Mouse (Mus musculus) testis, adult 2 months (tissue): Measurements from ENCODE around the gene Unk. TPM values are rescaled to one million over a fixed set of nuclear protein-coding genes. Genes with fewer than 3 reads are reported as not detected.

Experiments used
- H3K27ac ChIP-seq: fragments of 200-500 bp; 2 replicates; pipeline ENCODE4 v1.5.1; 2012; ENCODE audit warnings: low read depth, low read length; ENCODE audit not compliant: control insufficient read depth, insufficient read depth
- H3K27me3 ChIP-seq: fragments of 200-500 bp; 2 replicates; pipeline ENCODE4 v1.6.1; 2012; ENCODE audit warnings: mild to moderate bottlenecking, low read length, moderate library complexity; ENCODE audit not compliant: control insufficient read depth, insufficient read depth
- H3K36me3 ChIP-seq: fragments of 200-500 bp; 2 replicates; pipeline ENCODE4 v1.6.1; 2012; ENCODE audit warnings: mild to moderate bottlenecking, low read length; ENCODE audit not compliant: control insufficient read depth, insufficient read depth
- H3K4me1 ChIP-seq: fragments of 200-500 bp; 2 replicates; pipeline ENCODE4 v1.6.1; 2012; ENCODE audit warnings: low read length; ENCODE audit not compliant: control insufficient read depth, insufficient read depth
- H3K4me3 ChIP-seq: fragments of 200-500 bp; 2 replicates; pipeline ENCODE4 v1.5.1; 2012; ENCODE audit warnings: low read depth, mild to moderate bottlenecking, low read length, moderate library complexity, mixed read lengths; ENCODE audit not compliant: control insufficient read depth
- CTCF ChIP-seq: fragments of 200-500 bp; IDR thresholded peaks from 2 replicates; pipeline ENCODE4 v1.5.1; 2012; ENCODE audit warnings: low read depth, mild to moderate bottlenecking, inconsistent platforms, low read length, moderate library complexity; ENCODE audit not compliant: control insufficient read depth, insufficient read depth, insufficient replicate concordance
- POLR2A ChIP-seq: fragments of 200-500 bp; IDR thresholded peaks from 2 replicates; pipeline ENCODE4 v1.6.1; 2012; ENCODE audit warnings: low read depth, mild to moderate bottlenecking, inconsistent platforms, low read length, moderate library complexity; ENCODE audit not compliant: control insufficient read depth
- polyA plus RNA-seq: library from polyadenylated mRNA; depleted of rRNA; stranded (reverse); fragments of >200 nt; gene quantifications from 2 replicates; pipeline ENCODE4 v1.2.3, GENCODE M21; 2012

The Unk gene
- polyA plus RNA-seq, 1 experiment, result 21.5 TPM

- Histone ChIP-seq H3K27me3 (no peaks in the 10 kb centered on the region), H3K27ac (no peak overlapping the region), H3K4me1 (peaks cover 4% of the 10 kb centered on the region), H3K4me3 (no peak overlapping the region), H3K36me3 (no peaks in the 10 kb centered on the region)
- TF ChIP-seq CTCF, result no peak
- TF ChIP-seq POLR2A, result no peak
These were observed 42.5 kb downstream of the Unk start for GRCm38 (mm10) chr11:116072608-116073007.

GRCm38 (mm10) chr11:116074436-116074991 lies 44.4 kb downstream of the Unk start:
- no peak overlapping the region for H3K27ac ChIP-seq
- TF ChIP-seq CTCF (no peak), POLR2A (no peak)

DNA sequence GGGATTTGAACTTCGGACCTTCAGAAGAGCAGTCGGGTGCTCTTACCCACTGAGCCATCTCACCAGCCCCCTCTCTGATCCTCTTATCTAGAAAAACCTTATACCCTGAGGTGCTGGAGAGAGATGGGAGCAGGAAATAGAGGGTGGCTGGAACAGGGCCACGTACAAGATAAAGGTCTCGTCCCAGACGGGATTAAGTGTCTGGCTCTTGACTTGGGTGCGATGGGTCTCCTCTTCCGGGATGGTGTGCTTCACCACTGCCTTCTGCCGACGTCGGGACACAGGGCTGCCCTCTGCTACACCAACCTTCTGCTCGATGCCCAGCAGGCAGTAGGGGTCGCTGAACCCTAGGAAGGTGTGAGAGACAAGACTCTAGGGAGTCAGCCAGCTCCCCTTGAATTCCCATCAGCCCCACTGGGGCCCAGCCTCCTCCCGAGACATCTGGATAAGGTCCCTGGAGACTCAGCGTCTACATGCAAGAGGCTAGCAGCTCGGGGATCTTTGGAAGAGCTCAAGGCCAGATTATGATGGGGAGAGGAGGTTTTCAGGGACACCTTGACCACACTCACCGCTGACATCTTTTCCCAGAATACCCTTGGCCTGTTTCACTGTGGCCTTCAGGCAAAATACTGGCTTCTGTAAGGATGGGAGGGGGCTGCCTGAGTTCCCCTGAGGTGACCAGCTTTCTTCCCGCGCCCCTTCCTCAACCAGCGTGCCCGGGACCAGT lies 45.6 kb downstream of the Unk start:
- Histone ChIP-seq H3K4me1 (peaks cover 10% of the 10 kb centered on the region), H3K27me3 (no peaks in the 10 kb centered on the region), H3K27ac (no peak overlapping the region), H3K36me3 (no peaks in the 10 kb centered on the region), H3K4me3 (no peak overlapping the region)
- TF ChIP-seq CTCF (no peak), POLR2A (no peak)

More at GRCm38 (mm10) chr11:116074436-116074991, 44.4 kb downstream of the Unk start:
- Histone ChIP-seq H3K27me3 (no peaks in the 10 kb centered on the region), H3K4me3 (no peak overlapping the region), H3K4me1 (peaks cover 10% of the 10 kb centered on the region), H3K36me3 (no peaks in the 10 kb centered on the region)

DNA sequence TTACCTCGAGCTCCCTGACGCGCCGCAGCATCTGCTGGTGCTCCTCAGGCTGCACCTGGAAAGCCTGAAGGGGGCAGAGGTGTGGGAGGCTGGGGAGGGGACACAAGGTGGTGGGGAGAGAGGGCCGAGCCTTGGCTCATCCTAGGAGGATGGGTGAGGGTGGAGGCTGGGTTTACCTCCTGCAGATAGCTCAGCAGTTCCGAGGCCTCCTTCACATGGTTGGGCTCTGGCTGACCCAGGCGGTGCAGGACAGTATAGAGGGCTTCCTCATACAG lies 46.1 kb downstream of the Unk start:
- TF ChIP-seq CTCF (no peak), POLR2A (no peak)
- H3K4me3 ChIP-seq, result no peak overlapping the region
- H3K27me3 ChIP-seq, result no peaks in the 10 kb centered on the region
- peaks cover 10% of the 10 kb centered on the region for H3K4me1 ChIP-seq
- H3K27ac ChIP-seq, result no peak overlapping the region
- no peaks in the 10 kb centered on the region for H3K36me3 ChIP-seq

- no peaks in the 10 kb centered on the region for H3K36me3 ChIP-seq
- peaks cover 10% of the 10 kb centered on the region for H3K4me1 ChIP-seq
- H3K27ac ChIP-seq, result no peak overlapping the region
- TF ChIP-seq POLR2A, result no peak
- no peak for TF ChIP-seq CTCF
- no peak overlapping the region for H3K4me3 ChIP-seq
- no peaks in the 10 kb centered on the region for H3K27me3 ChIP-seq
These were observed 46.7 kb downstream of the Unk start for GRCm38 (mm10) chr11:116076836-116077235.

- H3K27ac ChIP-seq, result 0 out of 2 replicates have a peak within 1 kb of the TSS, but pooled peaks have one; percentile 27
- peaks cover 10% of the 10 kb centered on the region for H3K4me1 ChIP-seq
- TF ChIP-seq CTCF (no peak), POLR2A (no peak)
- peak within 1 kb of the TSS; percentile 28 for H3K4me3 ChIP-seq
- H3K36me3 ChIP-seq, result no peaks in the 10 kb centered on the region
- H3K27me3 ChIP-seq, result no peaks in the 10 kb centered on the region
These were observed 47.5 kb downstream of the Unk start, which contains the start of gene Unc13d for GRCm38 (mm10) chr11:116077446-116078204. Gene Unc13d, minus strand, starts transcription at chr11:116077961.

GRCm38 (mm10) chr11:116078221-116078620 lies 48.1 kb downstream of the Unk start:
- H3K27ac ChIP-seq, result 0 out of 2 replicates have a peak overlapping the region, but pooled peaks have one; percentile 27
- TF ChIP-seq POLR2A, result no peak
- no peak for TF ChIP-seq CTCF
- peak overlapping the region; percentile 28 for H3K4me3 ChIP-seq
- peaks cover 10% of the 10 kb centered on the region for H3K4me1 ChIP-seq
- H3K27me3 ChIP-seq, result no peaks in the 10 kb centered on the region
- no peaks in the 10 kb centered on the region for H3K36me3 ChIP-seq
